Mouse (Mus musculus) myocyte (in vitro differentiated cells): ENCODE measurements around the gene Mrrf. TPM values are rescaled to one million over a fixed set of nuclear protein-coding genes. Genes with fewer than 3 reads are reported as not detected.
"Not testable (repeated sequence)": the region's sequence is repeated elsewhere in the genome, so short reads cannot be mapped to it uniquely, and the experiment has no call there.

Experiments used
- H3K27me3 ChIP-seq: one replicate; pipeline ENCODE4 v1.6.1; 2011; ENCODE audit not compliant: control insufficient read depth, insufficient read depth, insufficient read length
- H3K36me3 ChIP-seq: one replicate; pipeline ENCODE4 v1.6.1; 2011; ENCODE audit not compliant: control insufficient read depth, insufficient read depth
- H3K4me2 ChIP-seq: one replicate; pipeline ENCODE4 v1.6.1; 2011; ENCODE audit warnings: low read depth, control low read depth
- H3K4me3 ChIP-seq: one replicate; pipeline ENCODE4 v1.5.1; 2011; ENCODE audit warnings: mild to moderate bottlenecking, control low read depth, moderate library complexity
- H3K79me2 ChIP-seq: one replicate; pipeline ENCODE4 v1.6.1; 2011; ENCODE audit not compliant: control insufficient read depth, insufficient read depth
- H3ac ChIP-seq: one replicate; pipeline ENCODE4 v1.6.1; 2011; ENCODE audit not compliant: control insufficient read depth, insufficient read length
- CEBPB ChIP-seq: IDR thresholded peaks from 2 replicates; pipeline ENCODE4 v1.6.1; 2011; ENCODE audit warnings: mild to moderate bottlenecking, moderate library complexity; ENCODE audit not compliant: poor library complexity, insufficient read depth, severe bottlenecking
- E2F4 ChIP-seq: IDR thresholded peaks from one replicate; pipeline ENCODE4 v1.6.1; 2011; ENCODE audit warnings: mild to moderate bottlenecking, control low read depth, moderate library complexity; ENCODE audit not compliant: insufficient read depth
- MAX ChIP-seq: IDR thresholded peaks from one replicate; pipeline ENCODE4 v1.6.1; 2011; ENCODE audit warnings: low read depth, mild to moderate bottlenecking, control low read depth
- MYOD1 ChIP-seq, 3 experiments: IDR thresholded peaks; one replicate each; pipeline ENCODE4 v1.6.1; 2011; ENCODE audit warnings: control low read depth in 2 of 3, low read depth in 2 of 3, mild to moderate bottlenecking in 2 of 3, moderate library complexity in 1 of 3; ENCODE audit not compliant: insufficient read length in 2 of 3, control insufficient read depth in 1 of 3
- MYOG ChIP-seq, 3 experiments: IDR thresholded peaks; one replicate each; pipeline ENCODE4 v1.6.1; 2011; ENCODE audit warnings: control low read depth in 2 of 3, low read depth in 2 of 3, mild to moderate bottlenecking in 2 of 3; ENCODE audit not compliant: insufficient read length in 2 of 3, control insufficient read depth in 1 of 3, insufficient read depth in 1 of 3
- POLR2A ChIP-seq: IDR thresholded peaks from one replicate; pipeline ENCODE4 v1.6.1; 2011; ENCODE audit warnings: low read depth, mild to moderate bottlenecking, control low read depth, moderate library complexity; ENCODE audit not compliant: insufficient read length
- POLR2AphosphoS2 ChIP-seq: IDR thresholded peaks from one replicate; pipeline ENCODE4 v1.6.1; 2011; ENCODE audit warnings: low read depth, control low read depth; ENCODE audit not compliant: insufficient read length
- REST ChIP-seq: IDR thresholded peaks from one replicate; pipeline ENCODE4 v1.6.1; 2011; ENCODE audit warnings: mild to moderate bottlenecking, control low read depth, moderate library complexity; ENCODE audit not compliant: insufficient read depth, insufficient read length
- SRF ChIP-seq: IDR thresholded peaks from one replicate; pipeline ENCODE4 v1.6.1; 2011; ENCODE audit warnings: low read depth; ENCODE audit not compliant: control insufficient read depth, insufficient read length
- TCF12 ChIP-seq: IDR thresholded peaks from one replicate; pipeline ENCODE4 v1.6.1; 2011; ENCODE audit warnings: mild to moderate bottlenecking, control low read depth; ENCODE audit not compliant: poor library complexity, insufficient read depth, severe bottlenecking
- TCF3 ChIP-seq: IDR thresholded peaks from one replicate; pipeline ENCODE4 v1.6.1; 2011; ENCODE audit warnings: low read depth, control low read depth; ENCODE audit not compliant: insufficient read length
- USF1 ChIP-seq: IDR thresholded peaks from one replicate; pipeline ENCODE4 v1.6.1; 2011; ENCODE audit warnings: low read depth, mild to moderate bottlenecking, control low read depth, moderate library complexity
- polyA plus RNA-seq: library from polyadenylated mRNA; unstranded; fragments of >200 nt; fragmentation: generic; extraction: Trizol; gene quantifications from one replicate; pipeline ENCODE4 v1.2.1, GENCODE M21; 2012; ENCODE audit warnings: missing spikeins

The Mrrf gene
- polyA plus RNA-seq, 1 experiment = 40.9 TPM

GRCm38 (mm10) chr2:36148876-36149365, 12.7 kb downstream of the Mrrf start:
- Histone ChIP-seq H3K27me3 (no peaks in the 10 kb centered on the region), H3K79me2 (no peaks in the 10 kb centered on the region), H3K4me3 (no peak overlapping the region), H3K4me2 (no peak overlapping the region), H3K36me3 (peaks cover 12% of the 10 kb centered on the region), H3ac (no peak overlapping the region)
- TF ChIP-seq MAX = no peak
- TF ChIP-seq E2F4 = no peak
- no peak for TF ChIP-seq USF1
- no peak for TF ChIP-seq MYOG (IDR thresholded peaks at IDR 0.05; ENCODE audit: control insufficient read depth in 1 of 3, insufficient read depth in 1 of 3, insufficient read length in 2 of 3, low read depth in 2 of 3)
- no peak for TF ChIP-seq SRF
- TF ChIP-seq POLR2AphosphoS2 = no peak
- no peak for TF ChIP-seq POLR2A
- no peak for TF ChIP-seq CEBPB
- TF ChIP-seq TCF3 = no peak
- TF ChIP-seq REST = no peak
- TF ChIP-seq MYOD1 (IDR thresholded peaks at IDR 0.05; ENCODE audit: control insufficient read depth in 1 of 3, insufficient read length in 2 of 3, low read depth in 2 of 3) = no peak
- TF ChIP-seq TCF12 = no peak

DNA sequence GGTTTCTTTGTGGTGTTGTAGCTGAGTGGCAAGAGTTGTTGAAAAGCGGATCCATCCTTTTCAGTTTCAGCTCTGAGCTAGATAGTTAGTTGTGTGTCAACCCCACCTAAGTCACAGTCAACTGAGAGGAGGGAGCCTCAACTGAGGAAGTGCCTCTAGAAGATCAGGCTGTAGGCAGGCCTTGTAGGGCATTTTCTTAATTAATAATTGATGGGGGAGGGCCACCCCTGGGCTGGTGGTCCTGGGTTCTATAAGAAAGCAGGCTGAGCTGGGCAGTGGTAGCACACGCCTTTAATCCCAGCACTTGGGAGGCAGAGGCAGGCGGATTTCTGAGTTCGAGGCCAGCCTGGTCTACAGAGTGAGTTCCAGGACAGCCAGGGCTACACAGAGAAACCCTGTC, 16.2 kb downstream of the Mrrf start:
- not testable (repeated sequence) for H3K4me2 ChIP-seq, H3K4me3 ChIP-seq, H3K79me2 ChIP-seq, H3K27me3 ChIP-seq, H3ac ChIP-seq
- peaks cover 16% of the 10 kb centered on the region for H3K36me3 ChIP-seq

GRCm38 (mm10) chr2:36157461-36157860, 21.3 kb downstream of the Mrrf start:
- Histone ChIP-seq H3K4me2 (no peak overlapping the region), H3K4me3 (no peak overlapping the region), H3K27me3 (no peaks in the 10 kb centered on the region), H3K79me2 (no peaks in the 10 kb centered on the region), H3ac (no peak overlapping the region), H3K36me3 (peaks cover 40% of the 10 kb centered on the region)
- TF ChIP-seq SRF = no peak
- TF ChIP-seq MAX = no peak
- TF ChIP-seq MYOD1 (IDR thresholded peaks at IDR 0.05; ENCODE audit: control insufficient read depth in 1 of 3, insufficient read length in 2 of 3, low read depth in 2 of 3) = no peak
- no peak for TF ChIP-seq TCF3
- no peak for TF ChIP-seq TCF12
- TF ChIP-seq POLR2AphosphoS2 = no peak
- no peak for TF ChIP-seq USF1
- TF ChIP-seq REST = no peak
- no peak for TF ChIP-seq MYOG (IDR thresholded peaks at IDR 0.05; ENCODE audit: control insufficient read depth in 1 of 3, insufficient read depth in 1 of 3, insufficient read length in 2 of 3, low read depth in 2 of 3)
- no peak for TF ChIP-seq POLR2A
- TF ChIP-seq CEBPB = no peak
- TF ChIP-seq E2F4 = no peak

DNA sequence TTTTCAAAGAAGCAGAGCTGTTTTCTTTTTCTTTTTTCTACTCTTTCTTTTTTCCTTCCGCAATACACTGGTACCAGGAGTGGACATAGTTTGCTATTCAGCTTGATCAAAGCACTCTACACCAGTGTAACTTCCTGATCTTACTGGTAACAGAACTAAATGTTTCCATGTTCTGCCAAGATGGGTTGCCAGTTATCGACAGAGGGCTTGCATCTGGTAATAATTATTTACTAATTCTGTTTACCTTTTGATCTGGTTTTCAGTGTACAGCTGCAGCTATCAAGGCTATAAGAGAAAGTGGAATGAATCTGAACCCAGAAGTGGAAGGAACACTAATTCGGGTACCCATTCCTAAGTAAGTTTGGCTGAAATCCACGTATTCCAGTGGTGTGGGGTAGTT, 23.1 kb downstream of the Mrrf start:
- Histone ChIP-seq H3ac (no peak overlapping the region), H3K4me3 (no peak overlapping the region), H3K79me2 (no peaks in the 10 kb centered on the region), H3K4me2 (no peak overlapping the region), H3K36me3 (peaks cover 34% of the 10 kb centered on the region), H3K27me3 (no peaks in the 10 kb centered on the region)
- TF ChIP-seq POLR2A (no peak), E2F4 (no peak), TCF12 (no peak), REST (no peak), TCF3 (no peak), MYOD1 (IDR thresholded peaks at IDR 0.05; ENCODE audit: control insufficient read depth in 1 of 3, insufficient read length in 2 of 3, low read depth in 2 of 3) (no peak), MYOG (IDR thresholded peaks at IDR 0.05; ENCODE audit: control insufficient read depth in 1 of 3, insufficient read depth in 1 of 3, insufficient read length in 2 of 3, low read depth in 2 of 3) (no peak), SRF (no peak), USF1 (no peak), CEBPB (no peak), MAX (no peak), POLR2AphosphoS2 (no peak)

- H3ac ChIP-seq = no peak overlapping the region
- TF ChIP-seq E2F4 = no peak
- no peak for TF ChIP-seq POLR2A
- H3K27me3 ChIP-seq = no peaks in the 10 kb centered on the region
- no peak overlapping the region for H3K4me3 ChIP-seq
- H3K79me2 ChIP-seq = no peaks in the 10 kb centered on the region
- H3K36me3 ChIP-seq = peaks cover 12% of the 10 kb centered on the region
- H3K4me2 ChIP-seq = no peak overlapping the region
Observed at GRCm38 (mm10) chr2:36167990-36168618, 31.9 kb downstream of the Mrrf start.
